Mouse (Mus musculus): Measurements from ENCODE around the gene Swsap1.

Gene Swsap1

GRCm38 (mm10) chr9:21962010-21962409 lies 6.5 kb downstream of the Swsap1 start:
- ATAC-seq (ENCODE audit: insufficient number of reproducible peaks, low FRiP score, low TSS enrichment), result no peak

DNA sequence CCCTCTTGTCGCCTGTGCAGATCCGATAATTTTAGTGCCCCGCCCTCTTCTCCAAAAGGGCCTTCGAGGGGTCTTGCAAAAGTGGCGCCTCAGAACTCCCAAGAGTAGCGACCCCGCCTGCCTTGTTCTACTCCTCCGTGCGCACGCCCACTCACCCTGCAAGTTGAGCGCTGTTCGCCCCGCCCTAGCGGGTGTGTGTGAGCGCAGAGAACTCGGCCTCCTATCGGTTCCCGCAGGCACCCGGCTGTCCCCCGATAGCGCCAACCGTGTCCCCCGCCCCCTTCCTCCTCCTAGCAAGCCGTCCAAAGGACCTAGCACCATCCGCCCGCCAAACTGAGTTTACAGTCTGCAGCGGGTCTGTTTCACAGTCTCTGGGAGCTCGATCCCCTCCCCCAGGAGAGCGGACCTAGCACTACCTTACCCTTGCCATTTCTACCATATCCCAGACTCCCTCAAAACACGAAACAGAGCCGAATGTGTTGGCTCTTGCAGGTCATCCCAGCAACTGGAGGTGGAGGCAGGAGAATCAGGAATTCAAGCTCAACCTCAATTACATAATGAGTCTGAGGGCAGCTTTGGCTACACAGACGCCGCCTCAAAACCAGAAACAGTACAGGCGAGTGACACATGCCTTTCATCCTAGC lies 7.0 kb downstream of the Swsap1 start:
- ATAC-seq (ENCODE audit: insufficient number of reproducible peaks, low FRiP score, low TSS enrichment), result peak; percentile 21; the same call in 1 of the 2 replicates

DNA sequence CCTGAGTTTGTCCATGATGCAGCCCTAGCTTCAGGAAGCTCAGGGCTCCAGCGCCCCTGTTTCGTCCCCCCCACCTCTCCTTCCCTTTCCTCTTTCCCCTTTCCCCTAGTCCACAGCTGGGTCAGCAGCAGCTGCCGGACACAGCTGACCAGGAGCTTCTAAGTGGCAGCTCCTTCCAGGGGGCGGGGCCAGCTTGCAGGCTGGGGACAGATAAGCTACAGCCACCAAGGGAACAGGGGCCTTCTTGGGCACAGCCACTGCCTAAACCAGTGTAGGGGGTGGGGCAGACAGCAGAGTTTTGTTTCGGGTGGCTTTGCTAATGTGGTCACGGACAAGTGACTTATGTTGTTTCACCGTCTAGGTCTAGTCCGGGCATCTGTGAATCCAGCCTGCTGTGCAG lies 7.9 kb downstream of the Swsap1 start, which contains the start of gene Epor:
Epor (minus strand) TSS at position 90 of the 400 bp plus-strand sequence.
- no peak for ATAC-seq (ENCODE audit: insufficient number of reproducible peaks, low FRiP score, low TSS enrichment)

GRCm38 (mm10) chr9:21968883-21969282 lies 13.3 kb downstream of the Swsap1 start:
- ATAC-seq (ENCODE audit: insufficient number of reproducible peaks, low FRiP score, low TSS enrichment), result no peak

DNA sequence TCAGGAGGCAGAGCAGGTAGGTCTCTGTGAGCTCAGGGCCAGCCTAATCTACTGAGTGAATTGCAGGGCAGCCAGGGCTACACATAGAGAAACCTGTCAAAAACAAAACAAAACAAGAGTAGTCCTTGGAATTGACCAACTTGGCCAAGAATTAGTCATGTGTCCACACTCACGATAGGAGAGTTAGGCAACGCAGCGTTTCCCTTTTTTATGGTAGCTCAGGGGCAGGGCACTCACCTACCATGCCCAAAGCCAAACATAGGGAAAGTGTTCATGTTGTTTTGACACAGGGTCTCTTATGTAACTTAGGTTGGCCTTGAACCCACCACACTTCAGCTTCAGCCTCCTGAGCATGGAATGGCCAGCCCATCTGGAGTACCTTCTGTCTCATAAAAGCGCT lies 13.7 kb downstream of the Swsap1 start:
- ATAC-seq (ENCODE audit: insufficient number of reproducible peaks, low FRiP score, low TSS enrichment), result no peak

DNA sequence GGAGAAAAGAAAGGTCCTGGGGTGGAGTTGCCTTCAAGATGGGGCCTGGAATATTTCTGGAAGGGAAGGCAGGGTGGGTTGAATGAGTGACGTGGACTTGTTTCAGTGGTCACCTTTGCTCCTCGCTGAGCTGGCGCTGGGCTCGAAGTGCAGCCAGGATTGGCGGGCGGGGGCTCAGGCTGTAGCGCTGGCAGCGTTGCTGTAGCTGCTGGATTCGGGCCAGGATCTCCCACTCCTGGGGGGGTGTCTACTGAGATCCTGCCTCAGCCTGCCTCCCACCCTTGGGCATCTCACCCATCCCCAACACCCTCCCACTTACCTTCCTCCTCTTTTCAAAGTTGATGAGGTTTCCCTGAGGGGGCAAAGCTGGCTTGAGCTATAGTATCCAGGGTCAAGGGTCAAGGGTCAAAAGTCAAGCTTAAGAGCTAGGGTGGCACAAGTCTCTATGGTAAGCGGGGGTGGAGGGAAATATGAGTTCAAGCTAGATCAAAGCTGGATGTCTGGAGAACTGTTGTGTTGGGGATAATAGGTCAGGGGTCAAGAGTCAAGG lies 21.1 kb downstream of the Swsap1 start:
- ATAC-seq (ENCODE audit: insufficient number of reproducible peaks, low FRiP score, low TSS enrichment), result no peak

DNA sequence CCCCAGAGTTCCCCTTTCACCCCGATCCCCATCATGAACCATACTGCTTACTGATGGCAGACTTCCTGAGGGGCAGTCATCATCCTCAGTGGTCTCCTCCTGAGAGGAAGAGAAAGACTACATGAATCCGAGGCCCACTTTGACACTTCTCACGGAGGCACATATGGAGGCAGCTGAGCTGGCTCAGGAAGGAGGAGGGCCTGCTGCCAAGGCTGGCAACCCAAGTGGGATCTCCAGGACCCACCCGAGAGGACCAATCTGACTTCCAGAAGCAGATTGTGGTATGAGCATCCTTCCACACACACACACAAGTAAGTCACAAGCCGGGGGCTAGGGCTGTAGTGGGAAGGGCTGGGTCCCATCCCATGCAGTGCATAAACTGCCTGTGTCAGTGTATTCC lies 21.8 kb downstream of the Swsap1 start:
- ATAC-seq (ENCODE audit: insufficient number of reproducible peaks, low FRiP score, low TSS enrichment), result no peak

DNA sequence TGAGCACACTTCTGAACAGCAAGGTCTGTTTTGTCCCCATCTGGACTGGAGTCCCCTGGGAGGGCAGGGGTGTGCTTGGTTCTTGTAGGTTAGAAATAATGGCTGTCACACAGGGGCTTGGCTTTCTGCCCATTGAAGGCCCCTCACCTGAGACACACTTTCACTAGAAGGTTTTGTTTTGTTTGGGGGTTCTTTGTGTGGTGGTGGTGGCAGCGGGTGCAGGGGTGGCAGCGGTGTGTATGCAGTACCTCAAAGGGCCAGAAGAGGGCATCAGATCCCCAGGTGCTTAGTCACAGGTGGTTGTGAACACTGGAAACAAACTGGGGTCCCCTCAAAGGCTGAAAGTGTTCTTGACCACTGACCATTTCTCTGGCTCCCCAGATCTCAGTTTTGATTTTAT lies 22.4 kb downstream of the Swsap1 start:
- ATAC-seq (ENCODE audit: insufficient number of reproducible peaks, low FRiP score, low TSS enrichment), result no peak

- no peak for ATAC-seq (ENCODE audit: insufficient number of reproducible peaks, low FRiP score, low TSS enrichment)
Observed at GRCm38 (mm10) chr9:21978398-21979128, 23.0 kb downstream of the Swsap1 start.

DNA sequence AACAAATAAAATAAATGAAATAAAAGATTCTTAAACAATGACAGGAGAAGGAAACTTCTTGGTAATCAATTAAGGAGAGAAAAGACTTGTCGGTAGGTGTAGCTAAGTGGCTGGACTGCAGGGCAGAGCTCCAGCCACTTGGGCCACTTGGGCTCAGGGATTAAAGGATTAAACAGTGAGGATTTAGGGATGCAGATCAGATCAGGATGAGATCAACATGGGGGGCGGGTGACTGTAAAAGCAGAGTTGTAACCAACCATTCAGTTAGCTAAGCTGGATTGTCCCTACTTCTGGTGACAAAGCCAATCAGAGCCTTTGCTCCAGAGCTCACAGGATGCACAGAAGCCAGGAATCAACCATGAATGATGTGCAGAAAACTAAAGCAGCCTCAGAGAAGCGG lies 28.4 kb downstream of the Swsap1 start:
- no peak for ATAC-seq (ENCODE audit: insufficient number of reproducible peaks, low FRiP score, low TSS enrichment)

- ATAC-seq (ENCODE audit: insufficient number of reproducible peaks, low FRiP score, low TSS enrichment), result no peak
Observed at GRCm38 (mm10) chr9:21987592-21988342, 32.2 kb downstream of the Swsap1 start.

- ATAC-seq (ENCODE audit: insufficient number of reproducible peaks, low FRiP score, low TSS enrichment), result peak; percentile 39; the same call in 1 of the 2 replicates
Observed at GRCm38 (mm10) chr9:21988421-21989101, 33.0 kb downstream of the Swsap1 start.

DNA sequence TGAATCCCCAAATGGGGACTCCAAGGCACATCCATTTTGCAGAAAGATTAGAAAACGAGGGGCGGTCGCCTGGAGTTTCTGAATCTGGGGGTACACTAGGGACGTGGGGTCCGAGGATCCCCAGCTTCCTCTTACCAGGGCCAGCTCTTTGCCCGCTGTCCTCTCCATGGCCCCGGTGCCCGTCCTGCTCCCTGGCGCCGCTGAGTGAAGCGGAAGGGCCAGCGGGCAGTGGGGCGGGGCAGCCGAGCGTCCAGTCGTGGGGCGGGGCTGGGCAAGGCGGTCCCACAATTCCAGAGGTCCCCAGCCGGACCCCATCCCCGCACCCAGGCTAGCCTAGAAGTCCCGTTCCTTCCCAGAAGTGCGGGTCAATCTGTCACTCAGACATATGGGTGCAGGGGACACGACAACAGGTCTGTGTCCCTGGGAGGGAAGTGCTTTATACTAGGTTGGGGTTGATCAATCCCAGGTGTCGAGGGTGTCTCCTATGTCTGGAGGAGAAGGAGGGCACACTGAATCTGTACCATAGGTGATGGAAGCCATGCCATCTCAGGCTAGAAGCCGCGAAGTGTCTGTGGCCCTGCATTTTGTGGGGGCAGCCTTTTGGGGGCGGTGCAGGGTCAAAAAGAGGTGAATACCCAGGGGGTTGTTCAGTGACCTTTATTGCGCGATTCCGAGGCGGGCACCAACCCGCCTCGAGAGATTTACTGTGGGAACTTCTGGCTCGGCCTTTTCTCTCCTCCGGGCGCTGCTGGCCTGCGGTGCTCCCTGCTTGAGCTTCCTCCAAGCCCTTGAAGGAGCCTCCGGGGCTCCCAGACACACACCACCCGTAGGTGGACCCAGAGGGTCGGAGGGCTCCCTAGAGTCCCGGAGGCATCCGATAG lies 33.9 kb downstream of the Swsap1 start, which contains the start of gene Rgl3:
Rgl3 (minus strand) TSS at position 217 of the 881 bp plus-strand sequence.
- ATAC-seq (ENCODE audit: insufficient number of reproducible peaks, low FRiP score, low TSS enrichment), result peak; percentile 50

DNA sequence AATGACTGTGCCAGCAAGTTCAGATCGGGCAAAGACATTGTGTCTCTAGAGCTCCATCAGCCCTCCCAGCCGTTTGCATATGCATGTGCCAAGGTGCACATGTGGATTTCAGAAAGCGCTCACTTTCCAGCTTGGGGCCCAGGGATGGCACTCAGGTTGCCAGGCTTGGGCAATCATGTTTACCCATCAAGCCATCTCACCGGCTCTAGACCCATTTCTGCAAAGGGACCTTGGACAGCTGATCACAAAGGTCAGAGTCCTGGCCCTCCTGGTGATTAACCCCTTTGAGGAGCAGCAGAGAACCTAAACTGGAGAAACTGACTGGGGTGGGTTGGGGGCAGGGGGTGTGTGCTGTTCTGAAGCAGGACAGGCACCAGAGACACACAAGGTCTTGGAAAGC lies 36.7 kb downstream of the Swsap1 start:
- ATAC-seq (ENCODE audit: insufficient number of reproducible peaks, low FRiP score, low TSS enrichment), result no peak

DNA sequence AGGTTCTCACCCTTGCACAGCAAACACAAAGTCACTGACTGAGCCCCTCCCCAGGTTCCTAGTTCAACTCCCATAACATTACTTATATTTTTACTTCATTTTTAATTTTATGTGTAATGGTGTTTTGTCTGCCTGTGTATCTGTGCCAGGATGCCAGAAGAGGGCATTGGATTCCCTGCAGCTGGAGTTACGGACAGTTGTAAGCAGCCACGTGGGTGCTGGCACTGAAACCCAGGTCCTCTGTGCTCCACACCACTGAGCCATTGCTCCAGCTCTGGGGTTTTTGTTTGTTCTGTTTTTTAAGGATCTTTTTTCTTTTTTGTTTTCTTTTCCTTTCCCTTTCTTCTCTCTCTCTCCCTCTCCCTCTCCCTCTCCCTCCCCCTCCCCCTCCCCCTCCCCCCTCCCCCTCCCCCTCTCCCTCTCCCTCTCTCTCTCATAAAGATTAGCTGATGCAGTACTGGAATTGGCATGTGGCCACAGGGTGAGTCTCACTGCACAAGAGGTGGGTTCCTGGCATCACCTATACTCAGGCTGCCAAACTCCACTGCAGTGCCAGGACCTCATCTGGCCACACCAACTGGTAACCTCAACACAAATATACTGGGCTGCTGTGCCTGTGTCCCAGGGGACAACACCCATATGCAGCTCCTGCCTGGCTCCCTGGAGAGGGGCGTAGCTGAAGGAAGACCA lies 40.8 kb downstream of the Swsap1 start:
- no peak for ATAC-seq (ENCODE audit: insufficient number of reproducible peaks, low FRiP score, low TSS enrichment)

DNA sequence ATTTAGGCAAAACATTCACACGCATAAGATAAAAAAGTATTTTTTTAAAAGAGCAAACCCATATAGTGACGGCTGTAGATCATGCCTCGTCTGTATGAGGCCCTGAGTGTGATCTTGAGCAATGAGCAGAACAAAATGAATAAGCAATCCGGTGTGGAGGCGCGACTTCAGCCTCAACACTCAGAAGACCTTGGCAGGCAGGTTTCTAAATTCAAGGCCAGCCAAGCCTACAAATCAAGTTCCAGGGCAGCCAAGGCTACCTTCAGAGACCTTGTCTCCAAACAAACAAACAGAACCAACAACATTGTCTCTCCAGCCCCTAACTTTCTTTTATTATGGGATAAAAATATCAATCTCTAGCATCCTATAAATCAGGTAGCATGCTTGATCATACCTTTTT lies 44.7 kb downstream of the Swsap1 start:
- ATAC-seq (ENCODE audit: insufficient number of reproducible peaks, low FRiP score, low TSS enrichment), result no peak

GRCm38 (mm10) chr9:22001633-22002032 lies 46.1 kb downstream of the Swsap1 start:
- no peak for ATAC-seq (ENCODE audit: insufficient number of reproducible peaks, low FRiP score, low TSS enrichment)

- ATAC-seq (ENCODE audit: insufficient number of reproducible peaks, low FRiP score, low TSS enrichment), result peak; percentile 93
Observed at GRCm38 (mm10) chr9:22002194-22003162, 46.9 kb downstream of the Swsap1 start, which contains the start of the genes Ccdc151 and Prkcsh. Ccdc151 (minus strand) TSS chr9:22002634. Prkcsh (plus strand) TSS chr9:22002806.
